Mouse (Mus musculus) liver (tissue): ENCODE results near the gene Lbhd2.
A peak's percentile ranks its signal among the peaks of the same experiment; 100 is the strongest.

Experiments used
- DNase-seq: peaks from one replicate; pipeline ENCODE4 v3.0.0-alpha.2; 2020; ENCODE audit warnings: mixed read lengths

Gene Lbhd2

GRCm38 (mm10) chr12:111406622-111407021, at the start of gene Lbhd2:
Gene Lbhd2 (plus strand): TSS chr12:111406809.
- DNase-seq = no peak

GRCm38 (mm10) chr12:111360671-111361070, 45.9 kb upstream of the Lbhd2 start:
- no peak for DNase-seq

GRCm38 (mm10) chr12:111361319-111362098, 45.1 kb upstream of the Lbhd2 start:
- no peak for DNase-seq

GRCm38 (mm10) chr12:111364234-111364633, 42.4 kb upstream of the Lbhd2 start:
- DNase-seq = no peak

- no peak for DNase-seq
These were observed 39.5 kb upstream of the Lbhd2 start for GRCm38 (mm10) chr12:111367065-111367464.

- DNase-seq = peak; percentile 54
These were observed 36.4 kb upstream of the Lbhd2 start for GRCm38 (mm10) chr12:111370249-111370648.

- DNase-seq = no peak
These were observed 34.7 kb upstream of the Lbhd2 start for GRCm38 (mm10) chr12:111371905-111372304.

GRCm38 (mm10) chr12:111373411-111373810, 33.2 kb upstream of the Lbhd2 start:
- no peak for DNase-seq

GRCm38 (mm10) chr12:111374727-111375126, 31.9 kb upstream of the Lbhd2 start:
- DNase-seq = no peak

GRCm38 (mm10) chr12:111375559-111375958, 31.1 kb upstream of the Lbhd2 start:
- DNase-seq = no peak

- no peak for DNase-seq
These were observed 30.6 kb upstream of the Lbhd2 start for GRCm38 (mm10) chr12:111376053-111376452.

- peak; percentile 58 for DNase-seq
These were observed 29.7 kb upstream of the Lbhd2 start for GRCm38 (mm10) chr12:111376826-111377331.

GRCm38 (mm10) chr12:111377376-111377973, 29.1 kb upstream of the Lbhd2 start, which contains the start of gene Cdc42bpb:
Gene Cdc42bpb (minus strand): TSS chr12:111377718.
- peak; percentile 81 for DNase-seq

- peak; percentile 18 for DNase-seq
These were observed 28.6 kb upstream of the Lbhd2 start for GRCm38 (mm10) chr12:111377986-111378490.

- DNase-seq = no peak
These were observed 27.8 kb upstream of the Lbhd2 start for GRCm38 (mm10) chr12:111378812-111379211.

GRCm38 (mm10) chr12:111385883-111386641, 20.5 kb upstream of the Lbhd2 start:
- no peak for DNase-seq

GRCm38 (mm10) chr12:111386642-111387120, 19.9 kb upstream of the Lbhd2 start:
- DNase-seq = peak; percentile 25

- no peak for DNase-seq
These were observed 19.5 kb upstream of the Lbhd2 start for GRCm38 (mm10) chr12:111387146-111387545.

GRCm38 (mm10) chr12:111394008-111394407, 12.6 kb upstream of the Lbhd2 start:
- DNase-seq = no peak

GRCm38 (mm10) chr12:111396997-111397396, 9.6 kb upstream of the Lbhd2 start:
- DNase-seq = no peak

- peak; percentile 76 for DNase-seq
These were observed 5.0 kb upstream of the Lbhd2 start for GRCm38 (mm10) chr12:111401454-111402184.

GRCm38 (mm10) chr12:111404880-111405279, 1.7 kb upstream of the Lbhd2 start:
- DNase-seq = no peak
